Mouse (Mus musculus): Measurements from ENCODE around the gene Pex12. TPM values are rescaled to one million over a fixed set of nuclear protein-coding genes. Genes with fewer than 3 reads are reported as not detected.

The Pex12 gene
- total and polyA plus RNA-seq, 3 experiments, result 8.2 to 11.8 TPM; not detected in 1

DNA sequence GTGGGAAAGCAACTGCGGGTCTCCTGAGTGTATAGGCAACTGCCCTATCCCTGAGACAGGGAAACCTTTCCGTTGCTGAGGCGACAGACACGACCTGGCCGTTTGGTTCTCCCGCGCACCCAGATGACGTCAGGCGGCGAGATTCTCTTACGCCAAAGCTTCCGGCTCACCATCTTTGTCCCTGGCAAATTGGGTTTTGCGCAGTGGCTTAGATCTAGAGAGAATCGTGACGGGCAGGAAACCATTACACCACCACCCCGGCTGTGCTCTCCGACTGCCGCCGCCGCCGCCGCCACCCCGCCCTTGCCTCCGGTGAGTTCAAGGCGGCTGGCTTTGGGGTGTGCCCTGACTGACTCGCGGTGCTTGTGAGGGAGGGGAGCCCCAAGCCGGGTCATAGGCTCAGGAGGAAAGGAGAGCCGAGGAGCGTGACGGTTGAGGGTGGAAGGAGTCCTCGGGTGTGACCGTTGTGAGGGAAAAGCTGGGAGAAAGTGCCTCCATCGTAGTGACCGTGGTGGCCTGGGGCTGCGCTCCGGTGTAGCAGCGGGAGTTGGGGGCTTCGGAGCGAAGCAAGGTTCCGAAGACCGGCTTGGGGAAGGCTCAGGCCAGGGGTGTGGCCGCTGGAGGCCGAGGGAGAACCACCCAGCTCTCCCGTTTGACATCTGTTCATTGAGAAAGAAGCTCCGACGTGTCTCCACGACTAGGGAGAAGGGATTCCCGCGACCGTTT lies at the start of gene Pex12 (continued):
- TF ChIP-seq USF2 (IDR thresholded peaks at IDR 0.05; ENCODE audit: borderline replicate concordance in 1 of 2, insufficient read depth in 1 of 2, low read depth in 1 of 2, low read length in 2 of 2), result no peak
- TF ChIP-seq BHLHE40 (IDR thresholded peaks at IDR 0.05; ENCODE audit: borderline replicate concordance, low read depth, low read length), result no peak
- TF ChIP-seq JUND (IDR thresholded peaks at IDR 0.05; ENCODE audit: low read depth, low read length), result no peak
- peak; percentile 99 for TF ChIP-seq SIN3A (IDR thresholded peaks at IDR 0.05; ENCODE audit: low read length)

- Histone ChIP-seq H3K4me3 (ENCODE audit: control insufficient read depth in 1 of 2, insufficient read depth in 1 of 2, low read depth in 2 of 2, low read length in 2 of 2) (no peak overlapping the region), H3K79me2 (ENCODE audit: control insufficient read depth, insufficient read depth, low read length, poor library complexity) (no peaks in the 10 kb centered on the region), H3K9ac (ENCODE audit: control insufficient read depth, low read depth, low read length, poor library complexity, severe bottlenecking) (no peak overlapping the region), H3K27ac (ENCODE audit: control insufficient read depth, low read depth, low read length) (no peak overlapping the region), H3K9me3 (replicated peaks; ENCODE audit: insufficient read depth, low read length) (no peaks in the 10 kb centered on the region), H3K4me1 (ENCODE audit: control insufficient read depth in 1 of 2, insufficient read depth in 2 of 2, low read length in 2 of 2) (no peaks in the 10 kb centered on the region), H3K36me3 (ENCODE audit: control insufficient read depth in 1 of 2, insufficient read depth in 2 of 2, low read length in 2 of 2) (peaks cover 0 to 55% of the 10 kb centered on the region in 2 experiments; a peak in 2 of 4 replicates), H3K27me3 (ENCODE audit: control insufficient read depth in 1 of 2, insufficient read depth in 2 of 2, low read length in 2 of 2) (no peaks in the 10 kb centered on the region)
- no peak for DNase-seq (ENCODE audit: low read depth, low spot score)
- TF ChIP-seq MAX (IDR thresholded peaks at IDR 0.05; ENCODE audit: low read length) (no peak), USF1 (IDR thresholded peaks at IDR 0.05; ENCODE audit: low read depth, low read length) (no peak), RAD21 (IDR thresholded peaks at IDR 0.05; ENCODE audit: low read depth, low read length) (no peak), GABPA (IDR thresholded peaks at IDR 0.05; ENCODE audit: low read depth, low read length) (no peak), CHD1 (IDR thresholded peaks at IDR 0.05; ENCODE audit: low read depth, low read length) (no peak), ZC3H11A (IDR thresholded peaks at IDR 0.05; ENCODE audit: low read depth, low read length) (no peak), CTCF (IDR thresholded peaks at IDR 0.05 in 2 of 3, conservative IDR thresholded peaks at IDR 0.05 in 1 of 3; ENCODE audit: control insufficient read depth in 1 of 3, insufficient read depth in 1 of 3, low read depth in 2 of 3, low read length in 3 of 3, poor library complexity in 1 of 3, severe bottlenecking in 1 of 3) (no peak), NRF1 (IDR thresholded peaks at IDR 0.05; ENCODE audit: insufficient read depth, low read depth, low read length, poor library complexity, severe bottlenecking) (no peak)
Observed at GRCm38 (mm10) chr11:83341716-83342245, 39.4 kb upstream of the Pex12 start.

DNA sequence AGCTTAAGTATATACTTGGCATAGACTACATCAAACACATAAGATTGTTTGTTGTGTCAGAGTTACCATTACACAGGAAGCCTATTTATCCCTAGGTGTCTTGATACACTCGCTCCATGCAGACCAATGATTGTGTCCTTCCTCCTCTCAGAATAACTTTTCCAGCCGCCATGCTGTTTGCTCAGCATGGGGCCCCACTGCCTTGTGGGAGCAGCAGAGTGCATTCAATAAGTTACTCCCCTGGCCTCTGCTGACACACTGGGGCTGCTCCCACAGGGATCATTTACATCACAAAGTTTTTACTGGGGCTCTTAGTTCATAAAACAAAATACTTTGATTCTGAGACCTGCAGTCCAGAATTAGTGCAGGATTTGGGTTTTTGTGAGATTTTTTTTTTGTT lies 37.3 kb upstream of the Pex12 start:
- peaks cover 0 to 56% of the 10 kb centered on the region in 2 experiments; a peak in 2 of 4 replicates for H3K36me3 ChIP-seq (ENCODE audit: control insufficient read depth in 1 of 2, insufficient read depth in 2 of 2, low read length in 2 of 2)
- TF ChIP-seq BHLHE40 (IDR thresholded peaks at IDR 0.05; ENCODE audit: borderline replicate concordance, low read depth, low read length), result no peak
- TF ChIP-seq TAL1 (IDR thresholded peaks at IDR 0.05; ENCODE audit: low read length), result no peak
- TF ChIP-seq UBTF (IDR thresholded peaks at IDR 0.05; ENCODE audit: borderline replicate concordance, insufficient read depth, low read depth, low read length), result no peak
- no peak for TF ChIP-seq TCF12 (IDR thresholded peaks at IDR 0.05; ENCODE audit: low read depth, low read length)
- no peak for TF ChIP-seq ZKSCAN1 (IDR thresholded peaks at IDR 0.05; ENCODE audit: low read depth, low read length)
- no peak for TF ChIP-seq POLR2AphosphoS2 (IDR thresholded peaks at IDR 0.05; ENCODE audit: low read length)
- no peak for TF ChIP-seq USF2 (IDR thresholded peaks at IDR 0.05; ENCODE audit: borderline replicate concordance in 1 of 2, insufficient read depth in 1 of 2, low read depth in 1 of 2, low read length in 2 of 2)
- no peaks in the 10 kb centered on the region for H3K27me3 ChIP-seq (ENCODE audit: control insufficient read depth in 1 of 2, insufficient read depth in 2 of 2, low read length in 2 of 2)
- no peak overlapping the region for H3K27ac ChIP-seq (ENCODE audit: control insufficient read depth, low read depth, low read length)
- no peaks in the 10 kb centered on the region for H3K79me2 ChIP-seq (ENCODE audit: control insufficient read depth, insufficient read depth, low read length, poor library complexity)
- H3K4me3 ChIP-seq (ENCODE audit: control insufficient read depth in 1 of 2, insufficient read depth in 1 of 2, low read depth in 2 of 2, low read length in 2 of 2), result no peak overlapping the region
- H3K4me1 ChIP-seq (ENCODE audit: control insufficient read depth in 1 of 2, insufficient read depth in 2 of 2, low read length in 2 of 2), result no peaks in the 10 kb centered on the region
- no peaks in the 10 kb centered on the region for H3K9me3 ChIP-seq (replicated peaks; ENCODE audit: insufficient read depth, low read length)
- H3K9ac ChIP-seq (ENCODE audit: control insufficient read depth, low read depth, low read length, poor library complexity, severe bottlenecking), result no peak overlapping the region
- DNase-seq (ENCODE audit: low read depth, low spot score), result no peak
